Mouse (Mus musculus): ENCODE results near the gene Isg15. TPM values are rescaled to one million over a fixed set of nuclear protein-coding genes. Genes with fewer than 3 reads are reported as not detected.
A peak's percentile ranks its signal among the peaks of the same experiment; 100 is the strongest.

Gene Isg15
- polyA plus RNA-seq (2014; fragmentation: Nextera tagmentation; extraction: Ambion mirVana), result 0.36 TPM in 1 of 2 replicates, not detected in the other

- H3K27ac ChIP-seq (ENCODE audit: low read depth, low read length), result no peak within 1 kb of the TSS
- peaks cover 4% of the 10 kb centered on the region for H3K4me1 ChIP-seq (ENCODE audit: control insufficient read depth, insufficient read depth, low read length)
- H3K9ac ChIP-seq (ENCODE audit: low read depth, low read length), result no peak within 1 kb of the TSS
- no peak for ATAC-seq (ENCODE audit: low FRiP score, low TSS enrichment)
- H3K9me3 ChIP-seq (ENCODE audit: control insufficient read depth, low read length), result no peaks in the 10 kb centered on the region
- no peaks in the 10 kb centered on the region; the same call in 1 of the 2 replicates for H3K27me3 ChIP-seq (ENCODE audit: control insufficient read depth, insufficient read depth, low read length)
- H3K4me2 ChIP-seq (replicated peaks; ENCODE audit: low read depth, low read length), result no peak within 1 kb of the TSS
- WGBS, result 56% methylated on average over 10 of the region's 10 CpGs
- no peak within 1 kb of the TSS for H3K4me3 ChIP-seq (ENCODE audit: low read length)
- H3K36me3 ChIP-seq (ENCODE audit: control insufficient read depth, insufficient read depth, low read length), result no peaks in the 10 kb centered on the region
Measured at GRCm38 (mm10) chr4:156200623-156201475, at the start of gene Isg15. Gene Isg15, minus strand, starts transcription at chr4:156200818.

- peaks cover 15% of the 10 kb centered on the region for H3K27me3 ChIP-seq (ENCODE audit: control insufficient read depth, insufficient read depth, low read length)
- ATAC-seq (ENCODE audit: low FRiP score, low TSS enrichment), result no peak
- H3K36me3 ChIP-seq (ENCODE audit: control insufficient read depth, insufficient read depth, low read length), result peaks cover 48% of the 10 kb centered on the region
- no peak overlapping the region for H3K9ac ChIP-seq (ENCODE audit: low read depth, low read length)
- H3K4me3 ChIP-seq (ENCODE audit: low read length), result no peak overlapping the region
- peaks cover 3% of the 10 kb centered on the region; the same call in 1 of the 2 replicates for H3K4me1 ChIP-seq (ENCODE audit: control insufficient read depth, insufficient read depth, low read length)
- no peak overlapping the region for H3K27ac ChIP-seq (ENCODE audit: low read depth, low read length)
- 59% methylated on average over 11 of the region's 11 CpGs for WGBS
- H3K4me2 ChIP-seq (replicated peaks; ENCODE audit: low read depth, low read length), result no peak overlapping the region
- H3K9me3 ChIP-seq (ENCODE audit: control insufficient read depth, low read length), result no peaks in the 10 kb centered on the region
Measured at GRCm38 (mm10) chr4:156249567-156249966, 48.9 kb upstream of the Isg15 start.

DNA sequence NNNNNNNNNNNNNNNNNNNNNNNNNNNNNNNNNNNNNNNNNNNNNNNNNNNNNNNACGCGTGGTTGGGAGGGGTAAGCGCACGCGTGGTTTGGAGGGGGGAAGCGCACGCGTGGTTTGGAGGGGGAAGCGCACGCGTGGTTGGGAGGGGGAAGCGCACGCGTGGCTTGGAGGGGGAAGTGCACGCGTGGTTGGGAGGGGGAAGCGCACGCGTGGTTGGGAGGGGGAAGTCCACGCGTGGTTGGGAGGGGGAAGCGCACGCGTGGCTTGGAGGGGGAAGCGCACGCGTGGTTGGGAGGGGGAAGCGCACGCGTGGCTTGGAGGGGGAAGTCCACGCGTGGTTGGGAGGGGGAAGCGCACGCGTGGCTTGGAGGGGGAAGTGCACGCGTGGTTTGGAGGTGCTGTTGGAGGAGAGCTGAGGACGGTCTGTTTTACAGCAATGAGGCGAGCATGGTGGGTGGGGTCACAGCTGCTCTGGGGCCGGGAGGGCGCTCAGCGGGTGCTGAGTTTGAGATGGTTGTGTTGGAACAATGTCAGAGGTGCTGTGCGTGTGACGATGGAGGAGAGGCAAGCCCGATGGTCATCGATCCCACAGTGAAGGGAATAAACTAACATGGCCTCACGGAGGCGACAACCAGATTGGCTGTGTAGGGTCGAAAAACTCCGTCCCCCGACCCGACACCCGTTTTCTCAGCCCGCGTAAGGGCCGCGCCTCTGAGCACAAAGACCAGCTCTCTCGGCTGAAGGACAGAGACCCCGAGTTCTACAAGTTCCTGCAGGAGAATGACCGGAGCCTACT is 36.2 kb upstream of the Isg15 start:
- Histone ChIP-seq H3K9ac (ENCODE audit: low read depth, low read length) (peak overlapping the region; percentile 79), H3K27ac (ENCODE audit: low read depth, low read length) (peak overlapping the region; percentile 97; the same call in 1 of the 2 replicates), H3K36me3 (ENCODE audit: control insufficient read depth, insufficient read depth, low read length) (peaks cover 61% of the 10 kb centered on the region), H3K4me3 (ENCODE audit: low read length) (peak overlapping the region; percentile 83), H3K4me2 (replicated peaks; ENCODE audit: low read depth, low read length) (peak overlapping the region; percentile 60), H3K4me1 (ENCODE audit: control insufficient read depth, insufficient read depth, low read length) (peaks cover 9% of the 10 kb centered on the region), H3K9me3 (ENCODE audit: control insufficient read depth, low read length) (no peaks in the 10 kb centered on the region), H3K27me3 (ENCODE audit: control insufficient read depth, insufficient read depth, low read length) (no peaks in the 10 kb centered on the region)
- 27% methylated on average over 55 of the region's 60 CpGs for WGBS
- ATAC-seq (ENCODE audit: low FRiP score, low TSS enrichment), result no peak

DNA sequence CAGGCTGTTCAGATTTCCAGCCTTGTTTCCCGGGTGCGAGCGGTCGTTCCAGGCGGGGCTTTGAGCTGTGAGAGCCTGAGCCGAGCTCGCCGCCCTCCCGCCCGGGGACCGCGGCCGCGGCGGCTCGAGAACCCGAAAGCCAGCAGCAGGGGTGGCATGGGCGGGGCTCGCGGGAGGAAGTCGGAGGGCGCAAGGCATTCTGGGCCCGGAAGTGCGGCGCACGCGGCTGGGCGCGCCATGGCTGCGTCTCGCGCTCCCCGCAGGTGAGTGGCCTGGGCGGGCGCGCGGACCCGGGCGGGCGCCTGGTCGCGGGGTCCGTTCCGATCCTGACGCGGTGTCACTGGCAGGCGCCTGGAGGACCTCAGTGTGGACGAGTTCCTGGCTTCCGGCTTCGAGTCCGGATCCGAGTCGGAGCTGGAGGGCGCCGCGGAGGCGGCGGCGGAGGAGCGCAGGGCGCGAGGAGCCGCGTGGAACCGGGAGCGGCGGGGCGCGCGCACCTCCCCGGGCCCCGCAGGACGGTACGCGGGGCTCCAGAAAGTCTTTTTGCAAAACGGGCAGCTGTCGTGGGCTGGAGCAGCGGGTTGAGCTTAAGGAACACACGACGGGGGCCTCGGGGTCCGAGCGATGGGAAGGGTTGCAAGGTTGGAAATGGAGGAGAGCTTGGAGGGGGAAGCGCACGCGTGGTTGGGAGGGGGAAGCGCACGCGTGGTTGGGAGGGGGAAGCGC is 35.4 kb upstream of the Isg15 start, which contains the start of gene Noc2l:
TSS of gene Noc2l (plus strand) at position 203 of the 726 bp plus-strand sequence.
- WGBS, result under 1% methylated on average over 90 of the region's 90 CpGs
- Histone ChIP-seq H3K36me3 (ENCODE audit: control insufficient read depth, insufficient read depth, low read length) (peaks cover 61% of the 10 kb centered on the region), H3K9me3 (ENCODE audit: control insufficient read depth, low read length) (no peaks in the 10 kb centered on the region), H3K27ac (ENCODE audit: low read depth, low read length) (peak within 1 kb of the TSS; percentile 97), H3K27me3 (ENCODE audit: control insufficient read depth, insufficient read depth, low read length) (no peaks in the 10 kb centered on the region), H3K4me3 (ENCODE audit: low read length) (peak within 1 kb of the TSS; percentile 83), H3K4me2 (replicated peaks; ENCODE audit: low read depth, low read length) (peak within 1 kb of the TSS; percentile 82), H3K9ac (ENCODE audit: low read depth, low read length) (peak within 1 kb of the TSS; percentile 79), H3K4me1 (ENCODE audit: control insufficient read depth, insufficient read depth, low read length) (peaks cover 9% of the 10 kb centered on the region)
- ATAC-seq (ENCODE audit: low FRiP score, low TSS enrichment), result peak; percentile 89

DNA sequence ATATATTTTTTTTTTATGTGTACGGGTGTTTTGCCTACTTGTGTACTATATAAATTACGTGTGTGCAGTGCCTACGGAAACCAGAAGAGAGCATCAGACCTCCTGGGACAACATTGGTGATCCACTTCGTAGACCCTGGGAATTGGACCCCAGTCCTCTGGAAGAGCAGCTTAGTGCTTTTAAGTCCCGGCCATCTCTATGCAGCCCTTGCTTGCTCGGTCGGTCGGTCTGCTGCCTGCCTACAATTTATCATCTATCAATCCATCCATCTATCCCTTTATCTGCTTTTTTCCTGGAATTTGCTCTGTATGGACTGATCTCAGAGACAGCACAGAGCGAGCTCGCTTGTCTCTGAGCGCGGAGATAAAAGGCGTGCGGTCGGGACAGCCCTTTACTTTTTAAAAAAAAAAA is 34.7 kb upstream of the Isg15 start:
- Histone ChIP-seq H3K4me3 (ENCODE audit: low read length) (peak overlapping the region; percentile 83), H3K27me3 (ENCODE audit: control insufficient read depth, insufficient read depth, low read length) (no peaks in the 10 kb centered on the region), H3K27ac (ENCODE audit: low read depth, low read length) (no peak overlapping the region), H3K4me2 (replicated peaks; ENCODE audit: low read depth, low read length) (peak overlapping the region; percentile 48), H3K9ac (ENCODE audit: low read depth, low read length) (peak overlapping the region; percentile 79; the same call in 1 of the 2 replicates), H3K9me3 (ENCODE audit: control insufficient read depth, low read length) (no peaks in the 10 kb centered on the region), H3K4me1 (ENCODE audit: control insufficient read depth, insufficient read depth, low read length) (peaks cover 9% of the 10 kb centered on the region), H3K36me3 (ENCODE audit: control insufficient read depth, insufficient read depth, low read length) (peaks cover 61% of the 10 kb centered on the region)
- peak; percentile 18 for ATAC-seq (ENCODE audit: low FRiP score, low TSS enrichment)
- WGBS, result 1% methylated on average over 15 of the region's 15 CpGs

DNA sequence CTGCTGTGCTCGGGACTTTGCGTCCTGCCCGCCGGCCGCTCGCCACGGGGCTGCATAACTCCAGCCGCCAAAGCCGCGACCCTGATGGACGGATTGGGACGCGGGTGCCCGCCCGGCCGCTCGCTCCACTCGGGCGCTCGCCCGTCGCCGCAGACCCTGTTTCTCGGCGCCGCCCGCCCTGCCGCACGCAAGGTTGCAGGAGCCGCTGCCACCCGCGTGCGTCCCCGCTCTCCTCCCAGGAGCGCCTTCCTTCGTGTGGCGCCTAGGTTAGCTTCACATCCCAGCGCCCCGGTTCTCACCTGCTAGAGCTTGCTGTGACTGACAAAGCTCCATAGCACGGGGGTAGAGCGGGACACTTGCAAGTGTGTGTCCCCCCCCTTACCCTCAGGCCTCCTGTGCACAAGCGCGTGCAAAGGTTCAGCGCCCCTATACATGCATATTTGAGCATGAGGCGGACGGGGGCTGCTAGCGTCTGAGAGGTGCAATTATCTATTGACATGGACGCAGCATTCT is 34.1 kb upstream of the Isg15 start, which contains the start of gene Plekhn1:
TSS of gene Plekhn1 (minus strand) at position 157 of the 513 bp plus-strand sequence.
- Histone ChIP-seq H3K4me2 (replicated peaks; ENCODE audit: low read depth, low read length) (peak within 1 kb of the TSS; percentile 82), H3K9me3 (ENCODE audit: control insufficient read depth, low read length) (no peaks in the 10 kb centered on the region), H3K27ac (ENCODE audit: low read depth, low read length) (peak within 1 kb of the TSS; percentile 97; the same call in 1 of the 2 replicates), H3K27me3 (ENCODE audit: control insufficient read depth, insufficient read depth, low read length) (no peaks in the 10 kb centered on the region), H3K9ac (ENCODE audit: low read depth, low read length) (peak within 1 kb of the TSS; percentile 79), H3K4me1 (ENCODE audit: control insufficient read depth, insufficient read depth, low read length) (peaks cover 9% of the 10 kb centered on the region), H3K36me3 (ENCODE audit: control insufficient read depth, insufficient read depth, low read length) (peaks cover 60% of the 10 kb centered on the region), H3K4me3 (ENCODE audit: low read length) (peak within 1 kb of the TSS; percentile 83)
- 0% methylated on average over 30 of the region's 48 CpGs for WGBS
- ATAC-seq (ENCODE audit: low FRiP score, low TSS enrichment), result peak; percentile 47

DNA sequence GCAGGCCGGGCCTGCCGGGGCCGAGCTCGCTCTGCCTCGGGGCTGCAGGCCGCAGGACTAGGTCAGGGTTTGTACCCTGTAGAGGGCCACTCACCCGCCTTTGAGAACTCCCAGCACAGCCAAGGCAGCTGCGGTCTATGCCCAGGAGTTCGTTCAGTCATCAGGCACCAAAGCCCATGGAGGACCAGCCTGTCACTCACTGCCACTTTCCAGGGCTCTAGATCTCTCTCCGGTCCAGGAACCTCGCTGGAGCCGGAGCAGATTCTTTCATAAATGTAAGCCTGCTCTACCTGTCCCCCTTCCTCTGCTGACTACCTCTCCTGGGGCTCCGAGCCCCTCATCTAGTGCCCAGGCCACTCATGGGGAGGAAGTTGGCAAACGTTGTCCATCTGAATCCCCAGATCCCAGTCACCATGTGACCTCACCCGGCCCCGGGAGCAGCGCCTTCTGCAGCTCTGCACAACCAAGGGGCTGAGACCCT is 33.4 kb upstream of the Isg15 start:
- peak overlapping the region; percentile 2; the same call in 1 of the 2 replicates for H3K27ac ChIP-seq (ENCODE audit: low read depth, low read length)
- H3K36me3 ChIP-seq (ENCODE audit: control insufficient read depth, insufficient read depth, low read length), result peaks cover 59% of the 10 kb centered on the region
- H3K9ac ChIP-seq (ENCODE audit: low read depth, low read length), result peak overlapping the region; percentile 59
- peak overlapping the region; percentile 82 for H3K4me2 ChIP-seq (replicated peaks; ENCODE audit: low read depth, low read length)
- peak overlapping the region; percentile 83 for H3K4me3 ChIP-seq (ENCODE audit: low read length)
- no peaks in the 10 kb centered on the region for H3K9me3 ChIP-seq (ENCODE audit: control insufficient read depth, low read length)
- H3K27me3 ChIP-seq (ENCODE audit: control insufficient read depth, insufficient read depth, low read length), result no peaks in the 10 kb centered on the region
- ATAC-seq (ENCODE audit: low FRiP score, low TSS enrichment), result no peak
- 3% methylated on average over 17 of the region's 17 CpGs for WGBS
- peaks cover 9% of the 10 kb centered on the region for H3K4me1 ChIP-seq (ENCODE audit: control insufficient read depth, insufficient read depth, low read length)
